Mouse (Mus musculus) cerebellum, adult 8-10 months (tissue): ENCODE results near the gene Cast.

ENCODE experiments used
- DNase-seq: peaks from one replicate; pipeline ENCODE4 v3.0.0; 2022

Gene Cast

DNA sequence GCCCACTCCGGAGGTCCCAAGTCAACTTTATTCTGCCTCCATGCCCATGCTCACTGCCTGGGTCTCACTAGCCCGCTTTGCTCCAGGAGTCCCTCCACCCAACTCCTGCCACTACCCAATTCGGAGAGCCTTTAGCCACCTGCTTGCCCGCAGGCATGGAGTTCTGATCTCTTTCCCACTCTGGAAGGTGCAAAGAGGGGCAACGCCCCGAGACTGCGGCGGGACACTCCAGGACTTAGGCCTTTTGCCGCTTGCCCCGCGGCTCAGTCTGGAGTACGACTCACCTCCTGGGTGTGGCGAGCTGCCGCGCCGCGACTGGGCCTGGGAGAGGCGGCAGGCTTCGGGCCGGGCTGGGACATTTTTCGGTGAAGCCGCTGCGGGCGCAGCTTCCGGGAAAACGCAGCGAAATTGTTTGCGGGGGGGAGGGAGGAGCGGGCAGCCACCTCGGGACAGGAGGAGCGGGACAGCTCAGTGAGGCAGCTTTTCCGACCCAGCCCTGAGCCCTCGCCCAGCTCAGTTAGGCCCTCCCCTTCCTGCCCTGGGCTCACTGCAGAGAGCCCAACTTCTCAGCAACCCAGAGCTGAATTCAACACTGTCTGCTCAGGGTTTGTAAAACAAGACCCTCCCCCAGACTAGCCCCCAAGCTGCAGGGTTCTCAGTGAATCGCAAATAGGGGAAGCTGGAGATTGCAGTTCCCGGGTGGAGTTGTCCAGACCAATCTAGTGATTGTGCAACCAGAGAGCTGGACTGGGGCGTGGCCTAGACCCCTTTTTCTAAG is at the start of gene Cast:
Gene Cast (minus strand): TSS at position 659 of the 778 bp plus-strand sequence.
- DNase-seq: peak; percentile 2

DNA sequence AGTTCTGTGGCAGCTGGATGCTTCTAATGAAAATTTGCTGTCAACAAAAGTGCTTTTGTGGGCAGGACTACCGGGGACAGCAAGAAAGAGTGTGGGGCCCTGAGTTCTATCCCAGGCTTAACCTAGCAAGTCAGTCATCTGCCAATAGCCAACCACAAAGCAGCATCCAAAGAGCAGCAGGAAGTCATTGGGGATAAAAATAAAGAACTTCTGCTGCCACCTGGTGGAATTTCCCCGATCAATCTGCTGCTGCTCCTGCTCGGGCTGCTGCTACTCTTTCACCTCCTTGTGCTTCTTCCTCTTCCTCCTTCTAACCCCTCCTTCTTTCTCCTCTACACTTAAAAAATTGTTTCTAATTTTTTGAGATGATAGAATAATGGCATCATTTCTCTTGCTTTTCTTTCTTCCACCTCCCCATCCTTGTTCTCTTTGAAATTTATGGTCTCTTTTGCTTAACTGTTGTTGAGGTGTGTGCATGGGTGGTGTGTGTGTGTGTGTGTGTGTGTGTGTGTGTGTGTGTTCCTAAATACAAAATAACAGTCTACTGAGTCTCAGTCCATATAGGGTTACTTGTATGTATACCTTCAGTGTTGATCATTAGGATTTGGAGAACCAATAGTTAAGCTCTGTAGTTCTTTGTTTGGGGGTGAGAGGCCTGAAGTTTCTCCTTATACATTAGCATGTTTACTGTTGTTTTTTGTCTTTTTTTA is 45.9 kb upstream of the Cast start:
- peak; percentile 23 for DNase-seq

GRCm38 (mm10) chr13:74850823-74851222 is 42.2 kb upstream of the Cast start:
- no peak for DNase-seq

- no peak for DNase-seq
These were observed 37.3 kb upstream of the Cast start for GRCm38 (mm10) chr13:74845886-74846285.

DNA sequence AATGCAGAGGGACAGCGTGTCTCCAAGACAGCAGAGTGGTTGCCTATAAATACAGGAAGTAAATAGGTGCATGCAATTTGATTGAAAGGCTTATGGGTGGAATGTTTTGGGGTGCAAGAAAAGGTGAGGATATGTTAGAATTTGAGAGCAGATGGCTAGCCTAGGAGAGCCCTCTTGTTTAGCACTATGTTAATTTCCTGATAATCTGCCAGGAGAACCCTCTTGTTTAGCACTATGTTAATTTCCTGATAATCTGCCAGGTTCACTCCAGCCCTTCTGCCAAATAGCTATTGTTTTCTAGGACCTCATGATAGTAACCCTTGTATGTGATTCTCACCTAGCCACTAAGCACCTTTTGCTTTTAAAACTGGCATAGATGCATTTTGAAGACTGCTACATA is 25.9 kb upstream of the Cast start:
- no peak for DNase-seq

- no peak for DNase-seq
These were observed 13.5 kb upstream of the Cast start for GRCm38 (mm10) chr13:74822095-74822494.

GRCm38 (mm10) chr13:74815753-74816152 is 7.1 kb upstream of the Cast start:
- DNase-seq: no peak

DNA sequence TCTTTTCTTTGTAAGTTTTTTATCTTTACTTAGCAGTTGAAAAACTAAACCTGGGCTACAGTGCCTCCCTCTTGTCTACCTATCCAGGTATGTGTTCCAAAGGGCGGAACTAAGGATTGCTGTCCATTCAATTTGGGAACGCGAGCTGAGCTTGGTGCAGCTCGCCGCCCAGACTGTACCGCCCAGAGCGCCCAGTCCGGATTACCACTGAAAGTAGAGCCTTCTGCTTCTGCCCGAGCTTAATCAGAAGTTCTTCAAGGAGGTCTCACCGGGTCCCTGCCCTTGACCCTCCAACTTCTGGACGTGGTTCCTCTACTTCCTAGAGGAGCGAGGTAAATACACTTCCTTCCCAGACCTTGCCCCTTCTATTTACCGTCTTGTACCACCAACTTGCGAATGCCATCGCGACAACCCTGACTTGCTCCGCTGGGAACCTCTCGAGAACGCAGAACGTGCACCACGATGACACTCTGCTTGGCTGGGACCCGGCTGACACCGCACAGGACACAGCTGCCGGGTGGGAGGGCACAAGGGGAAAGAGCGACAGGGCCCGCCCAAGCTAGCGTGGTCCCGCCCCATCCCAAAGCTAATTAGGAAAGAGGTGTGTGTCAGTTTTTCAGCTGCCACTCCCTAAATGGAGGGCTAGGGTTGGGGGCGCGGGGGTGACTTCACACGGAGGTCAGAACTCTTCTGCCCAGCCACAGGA is 1.0 kb downstream of the Cast start:
- DNase-seq: peak; percentile 8

DNA sequence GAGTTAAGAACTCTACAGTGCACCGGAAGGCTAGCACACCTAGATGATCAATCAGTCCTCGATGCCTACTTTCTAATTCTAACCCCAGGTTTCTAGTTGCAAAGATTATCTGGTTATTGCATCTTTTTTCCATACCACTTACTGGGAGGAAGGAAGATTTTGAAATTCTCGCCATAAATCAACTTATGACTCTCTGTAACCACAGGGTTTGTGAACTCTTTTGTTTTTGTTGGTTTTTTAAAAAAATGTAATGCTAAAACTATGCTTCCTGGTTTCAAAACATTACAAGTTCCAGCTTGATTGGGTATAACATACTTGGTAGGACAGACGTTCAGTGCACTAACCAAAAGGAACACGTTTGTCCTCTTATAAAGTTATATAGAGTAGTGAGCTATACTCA is 1.7 kb downstream of the Cast start:
- DNase-seq: no peak

GRCm38 (mm10) chr13:74794435-74794834 is 14.2 kb downstream of the Cast start:
- no peak for DNase-seq

DNA sequence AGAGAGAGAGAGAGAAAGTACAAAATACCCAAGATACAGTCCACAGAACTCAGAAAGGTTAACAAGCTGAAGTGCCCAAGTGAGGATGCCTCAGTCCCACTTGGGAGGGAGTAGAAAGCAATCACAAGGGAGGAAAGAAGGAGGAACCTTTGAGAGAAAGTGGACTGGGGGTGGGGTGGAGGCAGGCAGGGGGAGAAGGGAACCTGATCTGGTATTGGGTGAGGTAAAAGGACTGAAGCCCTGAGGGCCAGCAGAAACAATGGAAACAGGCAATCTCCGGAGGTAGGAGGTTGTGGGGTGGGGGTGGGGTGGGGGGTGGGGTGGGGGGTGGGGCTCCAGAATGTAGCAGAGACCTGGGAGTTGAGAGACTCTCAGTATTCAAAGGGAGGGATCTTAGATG is 20.9 kb downstream of the Cast start:
- DNase-seq: no peak

GRCm38 (mm10) chr13:74772151-74772550 is 36.5 kb downstream of the Cast start:
- no peak for DNase-seq

DNA sequence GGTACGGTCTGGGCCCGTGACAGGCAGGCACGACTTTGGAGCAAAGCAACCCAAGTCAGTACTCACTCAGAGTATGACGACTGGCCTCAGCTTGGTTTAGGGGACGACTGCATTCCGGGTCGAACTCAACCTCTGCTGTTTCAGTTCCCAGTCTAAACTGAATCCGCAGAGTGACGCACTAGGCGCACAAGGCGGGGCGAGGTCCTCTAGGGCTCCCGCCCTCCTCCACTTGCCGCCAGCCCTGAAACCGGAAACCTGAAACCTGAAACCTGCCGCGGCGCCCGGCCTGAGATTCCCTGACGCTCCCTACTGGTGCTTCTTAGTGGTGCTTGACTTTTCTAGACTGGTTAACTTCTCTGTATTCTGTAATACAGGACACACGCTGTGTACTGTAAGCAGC is 38.1 kb downstream of the Cast start:
- DNase-seq: peak; percentile 65

GRCm38 (mm10) chr13:74769871-74770270 is 38.7 kb downstream of the Cast start:
- DNase-seq: no peak

DNA sequence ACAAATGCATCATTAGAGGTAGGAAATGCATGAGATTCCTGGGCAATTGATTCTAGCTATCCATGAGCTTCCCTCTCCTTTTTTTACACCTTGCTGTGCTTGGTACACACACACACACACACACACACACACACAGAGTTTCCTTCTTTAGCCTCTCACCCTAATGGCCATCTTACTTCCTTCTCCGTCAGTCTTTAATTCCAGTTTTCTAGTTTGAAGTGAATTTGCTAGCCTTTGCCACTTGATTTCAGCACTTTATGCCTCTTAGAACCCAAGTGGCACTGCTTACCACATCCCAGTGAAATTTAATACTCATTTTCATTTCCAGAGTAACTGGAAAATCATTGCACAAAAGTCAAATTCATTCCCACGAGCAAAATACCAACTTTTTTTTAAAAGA is 41.4 kb downstream of the Cast start:
- no peak for DNase-seq

GRCm38 (mm10) chr13:74762741-74763140 is 45.9 kb downstream of the Cast start:
- DNase-seq: no peak

DNA sequence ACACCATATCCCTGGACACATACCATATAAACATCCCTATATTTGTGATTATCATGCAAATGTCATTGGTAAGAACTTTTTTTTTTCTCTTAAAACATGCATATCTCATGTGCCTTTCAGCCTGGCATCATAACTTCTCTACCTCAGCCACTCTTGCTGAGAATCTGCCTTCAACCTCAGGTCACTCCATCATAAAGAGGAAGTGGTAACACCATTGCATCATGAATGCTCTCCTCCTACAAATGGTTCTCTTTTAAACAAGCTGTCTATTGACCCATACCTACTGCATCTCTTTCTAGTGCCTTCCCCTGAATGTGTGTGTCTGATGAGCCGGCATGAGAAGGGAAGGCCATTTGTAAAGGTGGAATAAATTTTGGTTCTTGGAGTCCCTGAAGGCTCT is 49.5 kb downstream of the Cast start:
- no peak for DNase-seq

- DNase-seq: no peak
These were observed 65.4 kb downstream of the Cast start for GRCm38 (mm10) chr13:74743219-74743618.

GRCm38 (mm10) chr13:74736396-74736795 is 72.2 kb downstream of the Cast start:
- no peak for DNase-seq

- no peak for DNase-seq
These were observed 72.8 kb downstream of the Cast start for GRCm38 (mm10) chr13:74735834-74736233.

GRCm38 (mm10) chr13:74733726-74734125 is 74.9 kb downstream of the Cast start:
- DNase-seq: no peak

DNA sequence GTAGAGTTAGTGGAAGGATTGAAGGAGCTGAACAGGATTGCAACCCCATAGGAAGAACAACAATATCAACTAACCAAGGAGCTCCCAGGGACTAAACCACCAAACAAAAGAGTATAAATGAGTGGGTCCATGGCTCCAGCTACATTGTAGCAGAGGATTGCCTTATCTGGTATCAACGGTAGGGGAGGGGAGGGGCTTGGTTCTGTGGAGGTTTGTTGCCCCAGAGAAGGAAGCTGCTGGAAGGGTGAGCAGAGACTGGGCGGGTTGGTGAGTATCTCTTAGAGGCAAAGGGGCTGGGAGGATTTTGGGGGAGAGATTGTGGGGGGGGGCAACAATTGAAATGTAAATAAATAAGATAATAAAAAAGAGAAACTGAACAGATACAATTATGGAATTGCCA is 89.6 kb downstream of the Cast start:
- DNase-seq: no peak

DNA sequence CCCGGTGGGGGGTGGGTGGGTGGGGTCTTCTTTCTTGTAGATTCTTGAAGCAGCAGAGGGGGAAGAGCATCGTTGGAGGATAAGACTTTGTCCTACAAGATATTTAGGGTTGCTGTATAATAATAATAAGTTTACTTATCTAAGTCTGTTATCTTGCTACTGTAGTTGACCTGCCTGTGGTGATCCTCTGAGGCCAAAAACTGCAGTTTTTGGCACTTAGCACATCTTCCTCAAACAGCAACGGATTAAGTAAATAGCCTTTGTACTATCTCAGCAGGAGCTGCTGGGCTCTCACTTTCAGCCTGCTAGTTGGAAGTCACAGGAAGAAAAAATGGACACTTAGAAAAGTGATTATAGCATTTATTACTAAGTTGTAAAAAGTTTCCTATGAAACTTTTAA is 112.4 kb downstream of the Cast start:
- no peak for DNase-seq
